Comparison of ENCODE assay signal across 15 mouse cellular contexts in genomic region chr16:31876386-31876785, GRCm38 (mm10). TPM values are rescaled to one million over a fixed set of nuclear protein-coding genes. Genes with fewer than 3 reads are reported as not detected.
A peak's percentile ranks its signal among the peaks of the same experiment; 100 is the strongest.
DNase-seq lines count a peak whose midpoint lies in the region; ATAC-seq and TF ChIP-seq lines count a peak whose summit lies in the region.
"Had no signal": no experiment of that assay in that cellular context is flagged by ENCODE, and none has a peak within 500 bp of the region (broad histone marks: within the 10 kb centered on the region; RNA-seq: fewer than 3 reads in every experiment).

No protein-coding gene starts in this region.

- peaks cover 22% of the 10 kb centered on the region for H3K36me3 ChIP-seq in forebrain, embryonic 14.5 days (ENCODE audit: control insufficient read depth, insufficient read depth, low read length)
- peaks cover 21% of the 10 kb centered on the region for H3K36me3 ChIP-seq in forebrain, embryonic 12.5 days (replicated peaks)
- H3K36me3 ChIP-seq in midbrain, postnatal 0 days (ENCODE audit: insufficient read depth, low read length), result peaks cover 10% of the 10 kb centered on the region; the same call in 1 of the 2 replicates
- H3K36me3 ChIP-seq in midbrain, embryonic 13.5 days, result peaks cover 12% of the 10 kb centered on the region
- no peaks in the 10 kb centered on the region; the same call in 1 of the 2 replicates for H3K36me3 ChIP-seq in kidney, adult 2 months (ENCODE audit: control insufficient read depth, insufficient read depth, low read length)

- no peaks in the 10 kb centered on the region for H3K9me3 ChIP-seq in forebrain, embryonic 14.5 days (replicated peaks; ENCODE audit: control insufficient read depth, low read length)
- no peaks in the 10 kb centered on the region for H3K9me3 ChIP-seq in forebrain, embryonic 12.5 days
- no peaks in the 10 kb centered on the region for H3K9me3 ChIP-seq in midbrain, postnatal 0 days (ENCODE audit: low read length)
- no peaks in the 10 kb centered on the region for H3K9me3 ChIP-seq in midbrain, embryonic 13.5 days
- H3K9me3 ChIP-seq: heart, embryonic 12.5 days; hindbrain, embryonic 12.5 days; limb, embryonic 12.5 days; megakaryocyte, embryonic 14.5 days had no signal

- H3K4me3 ChIP-seq in forebrain, embryonic 14.5 days (ENCODE audit: low read depth, low read length), result no peak overlapping the region
- no peak overlapping the region for H3K4me3 ChIP-seq in forebrain, embryonic 12.5 days (replicated peaks)
- H3K4me3 ChIP-seq in midbrain, postnatal 0 days (ENCODE audit: low read depth, low read length), result no peak overlapping the region
- no peak overlapping the region for H3K4me3 ChIP-seq in midbrain, embryonic 13.5 days (replicated peaks)
- no peak overlapping the region for H3K4me3 ChIP-seq in kidney, adult 2 months (ENCODE audit: insufficient read depth, low read depth, low read length)
- H3K4me3 ChIP-seq: heart, embryonic 12.5 days; hindbrain, embryonic 12.5 days; limb, embryonic 12.5 days; megakaryocyte, embryonic 14.5 days had no signal

- TF ChIP-seq CTCF in midbrain, postnatal 0 days (IDR thresholded peaks at IDR 0.05), result no peak
- TF ChIP-seq CTCF in kidney, adult 2 months (conservative IDR thresholded peaks at IDR 0.05; ENCODE audit: insufficient read depth, insufficient read length, low read depth, low read length), result no peak

- 71% methylated on average over 10 of the region's 10 CpGs for WGBS in forebrain, embryonic 14.5 days
- 90% methylated on average over 10 of the region's 10 CpGs for WGBS in forebrain, embryonic 12.5 days
- 74% methylated on average over 10 of the region's 10 CpGs for WGBS in midbrain, postnatal 0 days
- WGBS in midbrain, embryonic 13.5 days, result 85% methylated on average over 10 of the region's 10 CpGs
- 78% methylated on average over 10 of the region's 10 CpGs for WGBS in kidney, adult 2 months

- ATAC-seq in forebrain, embryonic 14.5 days, result peak; percentile 48; the same call in 1 of the 2 replicates
- ATAC-seq in forebrain, embryonic 12.5 days (ENCODE audit: low FRiP score), result no peak
- ATAC-seq in midbrain, postnatal 0 days (ENCODE audit: low FRiP score), result no peak
- ATAC-seq in midbrain, embryonic 13.5 days, result no peak

- peak; percentile 45 for DNase-seq in forebrain, embryonic 14.5 days (ENCODE audit: low spot score)
- peak; percentile 32 for DNase-seq in midbrain, postnatal 0 days (ENCODE audit: low spot score)
- DNase-seq in layer of hippocampus, adult 9-11 months, result peak; percentile 82
- peak; percentile 75 to 86 for DNase-seq in right cerebral cortex, postnatal 36 days (ENCODE audit: low spot score in 2 of 2)
- DNase-seq in kidney, adult 2 months, result no peak
- DNase-seq in urinary bladder, postnatal 4 days (ENCODE audit: low spot score in 2 of 2), result no peak
- DNase-seq: lung, adult 18-20 months; thymus, postnatal 4 days had no signal

- no peaks in the 10 kb centered on the region for H3K4me1 ChIP-seq in forebrain, embryonic 14.5 days (ENCODE audit: control insufficient read depth, insufficient read depth, low read length)
- H3K4me1 ChIP-seq in forebrain, embryonic 12.5 days, result peaks cover 4% of the 10 kb centered on the region; the same call in 1 of the 2 replicates
- H3K4me1 ChIP-seq in midbrain, postnatal 0 days (ENCODE audit: insufficient read depth, low read length), result no peaks in the 10 kb centered on the region
- 0 out of 2 replicates have a peak, but pooled peaks cover 5% of the 10 kb centered on the region for H3K4me1 ChIP-seq in midbrain, embryonic 13.5 days (replicated peaks)
- H3K4me1 ChIP-seq in kidney, adult 2 months (ENCODE audit: control insufficient read depth, insufficient read depth, low read length), result no peaks in the 10 kb centered on the region

- no peak overlapping the region for H3K9ac ChIP-seq in forebrain, embryonic 14.5 days (ENCODE audit: low read length)
- H3K9ac ChIP-seq in forebrain, embryonic 12.5 days, result no peak overlapping the region
- H3K9ac ChIP-seq in midbrain, postnatal 0 days (replicated peaks; ENCODE audit: low read length, poor library complexity, severe bottlenecking), result no peak overlapping the region
- H3K9ac ChIP-seq in midbrain, embryonic 13.5 days (replicated peaks), result no peak overlapping the region
- H3K9ac ChIP-seq: heart, embryonic 12.5 days; hindbrain, embryonic 12.5 days; limb, embryonic 12.5 days had no signal

- no peaks in the 10 kb centered on the region for H3K27me3 ChIP-seq in forebrain, embryonic 14.5 days (replicated peaks; ENCODE audit: control insufficient read depth, insufficient read depth, low read length)
- no peaks in the 10 kb centered on the region for H3K27me3 ChIP-seq in forebrain, embryonic 12.5 days
- no peaks in the 10 kb centered on the region for H3K27me3 ChIP-seq in midbrain, postnatal 0 days (ENCODE audit: insufficient read depth, low read length)
- H3K27me3 ChIP-seq in midbrain, embryonic 13.5 days, result 0 out of 2 replicates have a peak, but pooled peaks cover 2% of the 10 kb centered on the region
- H3K27me3 ChIP-seq in kidney, adult 2 months (replicated peaks; ENCODE audit: control insufficient read depth, insufficient read depth, low read length), result no peaks in the 10 kb centered on the region
- H3K27me3 ChIP-seq: hindbrain, embryonic 12.5 days had no signal

- no peak overlapping the region for H3K4me2 ChIP-seq in forebrain, embryonic 14.5 days (ENCODE audit: low read length)
- H3K4me2 ChIP-seq in forebrain, embryonic 12.5 days, result no peak overlapping the region
- no peak overlapping the region for H3K4me2 ChIP-seq in midbrain, postnatal 0 days (ENCODE audit: low read depth, low read length, poor library complexity, severe bottlenecking)
- no peak overlapping the region for H3K4me2 ChIP-seq in midbrain, embryonic 13.5 days (replicated peaks)
- H3K4me2 ChIP-seq: heart, embryonic 12.5 days; hindbrain, embryonic 12.5 days; limb, embryonic 12.5 days had no signal

- no peak overlapping the region for H3K27ac ChIP-seq in forebrain, embryonic 14.5 days (ENCODE audit: low read depth, low read length)
- H3K27ac ChIP-seq in forebrain, embryonic 12.5 days, result no peak overlapping the region
- no peak overlapping the region for H3K27ac ChIP-seq in midbrain, postnatal 0 days (ENCODE audit: low read depth, low read length)
- H3K27ac ChIP-seq in midbrain, embryonic 13.5 days, result no peak overlapping the region
- no peak overlapping the region for H3K27ac ChIP-seq in kidney, adult 2 months (ENCODE audit: insufficient read depth, low read depth, low read length)
- H3K27ac ChIP-seq: hindbrain, embryonic 12.5 days; limb, embryonic 12.5 days had no signal

- no peak for TF ChIP-seq POLR2A in kidney, adult 2 months (IDR thresholded peaks at IDR 0.05; ENCODE audit: low read depth, low read length)

RNA-seq across cellular contexts. Expression of gene Meltf, which starts 2.2 kb away (rescaled TPM):
- polyA plus RNA-seq in forebrain, embryonic 14.5 days (2014; fragmentation: Nextera tagmentation; extraction: Ambion mirVana), result 0.04 and 0.09 TPM in 2 replicates
- 0.09 TPM in 2 replicates for polyA plus RNA-seq in forebrain, embryonic 12.5 days (2016; fragmentation: Nextera tagmentation; extraction: Ambion mirVana)
- total RNA-seq in midbrain, postnatal 0 days (2014; rRNA removed), result 0.19 and 0.22 TPM in 2 replicates
- 0.25 and 0.27 TPM in 2 replicates for polyA plus RNA-seq in midbrain, postnatal 0 days (2015; fragmentation: Nextera tagmentation; extraction: Ambion mirVana)
- polyA plus RNA-seq in midbrain, embryonic 13.5 days (2015; fragmentation: Nextera tagmentation; extraction: Ambion mirVana), result 0.16 and 0.17 TPM in 2 replicates
- polyA plus RNA-seq in kidney, adult 2 months (2012; rRNA removed), result 0.11 and 0.14 TPM in 2 replicates
- polyA plus RNA-seq: embryonic facial prominence, embryonic 11.5 days had no signal

RNA-seq across cellular contexts. Expression of gene Pigz, which starts 57.3 kb away (rescaled TPM):
- polyA plus RNA-seq in forebrain, embryonic 14.5 days (2014; fragmentation: Nextera tagmentation; extraction: Ambion mirVana), result 0.91 and 2.2 TPM in 2 replicates
- polyA plus RNA-seq in forebrain, embryonic 12.5 days (2016; fragmentation: Nextera tagmentation; extraction: Ambion mirVana), result 1.1 and 1.5 TPM in 2 replicates
- total RNA-seq in midbrain, postnatal 0 days (2014; rRNA removed), result 2.1 and 3.2 TPM in 2 replicates
- 2.5 and 3.9 TPM in 2 replicates for polyA plus RNA-seq in midbrain, postnatal 0 days (2015; fragmentation: Nextera tagmentation; extraction: Ambion mirVana)
- 2.5 and 3.3 TPM in 2 replicates for polyA plus RNA-seq in midbrain, embryonic 13.5 days (2015; fragmentation: Nextera tagmentation; extraction: Ambion mirVana)
- 2.0 and 2.2 TPM in 2 replicates for polyA plus RNA-seq in kidney, adult 2 months (2012; rRNA removed)

Comparison
In these comparisons a context has a peak if more than half of its experiments do, and no peak if none do; other contexts are left out.
1. DNase-seq: peak in forebrain, embryonic 14.5 days (single experiment), midbrain, postnatal 0 days (single experiment), layer of hippocampus, adult 9-11 months (single experiment) and right cerebral cortex, postnatal 36 days (2 of 2); none in kidney, adult 2 months (single experiment) and urinary bladder, postnatal 4 days (0 of 2).